Mouse (Mus musculus) C2C12 (cell line): ENCODE results near the gene Rcan1. TPM values are rescaled to one million over a fixed set of nuclear protein-coding genes. Genes with fewer than 3 reads are reported as not detected.
A peak's percentile ranks its signal among the peaks of the same experiment; 100 is the strongest.

Experiments
- H3K27me3 ChIP-seq: one replicate; pipeline ENCODE4 v1.6.1; 2011; ENCODE audit not compliant: control insufficient read depth, insufficient read depth, insufficient read length
- H3K36me3 ChIP-seq: one replicate; pipeline ENCODE4 v1.6.1; 2011; ENCODE audit not compliant: control insufficient read depth, insufficient read depth
- H3K4me3 ChIP-seq: one replicate; pipeline ENCODE4 v1.5.1; 2011; ENCODE audit warnings: mild to moderate bottlenecking, control low read depth; ENCODE audit not compliant: poor library complexity, insufficient read depth, severe bottlenecking
- H3K79me2 ChIP-seq: one replicate; pipeline ENCODE4 v1.6.1; 2011; ENCODE audit not compliant: control insufficient read depth, insufficient read depth
- H3K79me3 ChIP-seq: one replicate; pipeline ENCODE4 v1.6.1; 2011; ENCODE audit warnings: low read depth, control low read depth
- H3ac ChIP-seq: one replicate; pipeline ENCODE3; 2011; ENCODE audit warnings: low read depth; ENCODE audit not compliant: control insufficient read depth, insufficient read length
- CEBPB ChIP-seq: IDR thresholded peaks from one replicate; pipeline ENCODE4 v1.6.1; 2011; ENCODE audit warnings: low read depth, mild to moderate bottlenecking, control low read depth, moderate library complexity
- CTCF ChIP-seq: IDR thresholded peaks from one replicate; pipeline ENCODE4 v1.5.1; 2011; ENCODE audit not compliant: control insufficient read depth, insufficient read depth, insufficient read length
- FOSL1 ChIP-seq: IDR thresholded peaks from one replicate; pipeline ENCODE4 v1.8.0; 2011; ENCODE audit warnings: mild to moderate bottlenecking, low read length; ENCODE audit not compliant: poor library complexity, insufficient read depth, severe bottlenecking
- MAX ChIP-seq: IDR thresholded peaks from one replicate; pipeline ENCODE4 v1.6.1; 2011; ENCODE audit warnings: mild to moderate bottlenecking, control low read depth
- MYOD1 ChIP-seq: IDR thresholded peaks from one replicate; pipeline ENCODE4 v1.6.1; 2011; ENCODE audit warnings: low read depth; ENCODE audit not compliant: control insufficient read depth, insufficient read length
- MYOG ChIP-seq: IDR thresholded peaks from one replicate; pipeline ENCODE4 v1.6.1; 2011; ENCODE audit not compliant: control insufficient read depth, insufficient read length; ENCODE audit errors: extremely low read depth
- USF1 ChIP-seq: IDR thresholded peaks from one replicate; pipeline ENCODE4 v1.6.1; 2011; ENCODE audit warnings: low read depth, mild to moderate bottlenecking, control low read depth, moderate library complexity
- polyA plus RNA-seq: library from polyadenylated mRNA; unstranded; fragments of >200 nt; fragmentation: generic; extraction: Trizol; gene quantifications from one replicate; pipeline ENCODE4 v1.2.1, GENCODE M21; 2012; ENCODE audit warnings: missing spikeins

Gene Rcan1
- polyA plus RNA-seq, 1 experiment, result 17.4 TPM

- Histone ChIP-seq H3K4me3 (no peak overlapping the region), H3K79me3 (no peaks in the 10 kb centered on the region)
Measured at GRCm38 (mm10) chr16:92478561-92479150, 8.0 kb upstream of the Rcan1 start.

DNA sequence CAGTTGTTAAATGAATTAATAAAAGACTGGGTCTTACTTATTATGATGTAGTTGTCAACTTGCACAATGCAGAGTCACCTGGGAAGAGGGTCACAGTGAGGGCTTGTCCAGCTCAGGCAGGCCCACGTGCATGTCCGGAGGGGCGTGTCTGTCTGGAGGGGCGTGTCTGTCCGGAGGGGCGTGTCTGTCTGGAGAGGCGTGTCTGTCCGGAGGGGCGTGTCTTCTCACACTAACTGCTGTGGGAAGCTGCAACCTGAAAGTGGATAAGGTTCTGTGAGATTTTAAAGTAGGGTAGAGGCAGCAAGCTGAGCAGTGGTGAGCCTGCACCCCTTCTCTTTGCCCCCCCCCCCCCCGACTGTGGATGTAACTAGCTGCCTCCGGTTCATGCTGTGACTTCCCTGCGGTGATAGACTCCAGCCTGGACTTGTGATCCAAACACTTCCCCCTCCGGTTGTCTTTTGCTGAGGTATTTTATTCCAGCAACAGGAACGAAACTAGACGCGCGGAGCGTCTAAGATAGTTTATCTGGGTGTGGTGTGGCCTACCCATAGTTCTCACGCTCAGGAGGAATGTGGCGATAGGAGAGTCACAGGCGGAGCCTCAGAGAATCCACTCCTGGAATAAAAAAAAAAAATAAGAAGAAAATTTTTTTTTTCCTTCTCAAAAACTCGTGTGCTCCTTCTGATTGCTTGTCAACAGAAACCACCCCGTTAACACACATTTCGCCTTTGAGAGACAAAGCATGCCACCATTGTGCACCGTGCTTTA is 4.6 kb upstream of the Rcan1 start:
- peaks cover 12% of the 10 kb centered on the region for H3K27me3 ChIP-seq
- no peak overlapping the region for H3K4me3 ChIP-seq
- H3K79me3 ChIP-seq, result no peaks in the 10 kb centered on the region
- H3K79me2 ChIP-seq, result no peaks in the 10 kb centered on the region
- no peaks in the 10 kb centered on the region for H3K36me3 ChIP-seq
- TF ChIP-seq MAX (no peak), CEBPB (no peak), MYOG (no peak), MYOD1 (no peak), USF1 (no peak), FOSL1 (no peak), CTCF (no peak)
- no peak overlapping the region for H3ac ChIP-seq

More at GRCm38 (mm10) chr16:92478561-92479150, 8.0 kb upstream of the Rcan1 start:
- TF ChIP-seq CTCF (peak; percentile 6), MAX (no peak), MYOG (no peak)
- Histone ChIP-seq H3K27me3 (peaks cover 12% of the 10 kb centered on the region), H3K36me3 (no peaks in the 10 kb centered on the region), H3ac (no peak overlapping the region), H3K79me2 (no peaks in the 10 kb centered on the region)

GRCm38 (mm10) chr16:92472898-92473297 is 2.2 kb upstream of the Rcan1 start:
- no peaks in the 10 kb centered on the region for H3K79me3 ChIP-seq
- H3K79me2 ChIP-seq, result no peaks in the 10 kb centered on the region
- no peak overlapping the region for H3ac ChIP-seq
- H3K27me3 ChIP-seq, result peaks cover 7% of the 10 kb centered on the region
- no peak for TF ChIP-seq MAX
- no peak for TF ChIP-seq MYOG
- no peak for TF ChIP-seq FOSL1
- no peak for TF ChIP-seq CEBPB
- TF ChIP-seq MYOD1, result no peak
- TF ChIP-seq CTCF, result no peak
- no peak for TF ChIP-seq USF1
- H3K4me3 ChIP-seq, result no peak overlapping the region
- no peaks in the 10 kb centered on the region for H3K36me3 ChIP-seq

DNA sequence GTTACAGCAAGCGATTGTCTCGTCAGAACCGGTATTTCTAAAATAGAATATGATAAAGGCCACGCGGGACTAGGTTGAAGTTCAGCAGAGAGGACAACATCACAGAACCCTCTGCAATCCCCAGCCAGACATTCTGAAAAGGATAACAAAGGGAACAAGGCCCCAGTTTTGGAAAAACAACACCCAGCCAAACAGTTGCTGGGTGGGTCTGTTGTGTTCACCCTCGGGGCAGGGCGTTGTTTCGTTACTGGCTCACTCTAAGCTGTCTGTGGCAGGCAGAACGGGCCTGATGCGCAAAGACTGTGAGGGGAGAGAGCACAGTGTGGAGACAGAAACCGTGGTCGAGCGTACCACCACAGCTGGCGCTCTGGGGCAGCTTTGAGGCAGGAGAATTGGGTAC is 2.2 kb downstream of the Rcan1 start:
- H3K36me3 ChIP-seq, result no peaks in the 10 kb centered on the region
- H3K27me3 ChIP-seq, result no peaks in the 10 kb centered on the region
- TF ChIP-seq CEBPB (no peak), MAX (no peak), CTCF (no peak), MYOD1 (no peak)
- no peak overlapping the region for H3K4me3 ChIP-seq
- no peaks in the 10 kb centered on the region for H3K79me2 ChIP-seq
- H3K79me3 ChIP-seq, result no peaks in the 10 kb centered on the region
- H3ac ChIP-seq, result no peak overlapping the region

GRCm38 (mm10) chr16:92467041-92467440 is 3.6 kb downstream of the Rcan1 start:
- H3ac ChIP-seq, result no peak overlapping the region
- no peak for TF ChIP-seq CTCF
- no peak for TF ChIP-seq CEBPB
- H3K36me3 ChIP-seq, result no peaks in the 10 kb centered on the region

More at GRCm38 (mm10) chr16:92467041-92467440, 3.6 kb downstream of the Rcan1 start:
- Histone ChIP-seq H3K27me3 (no peaks in the 10 kb centered on the region), H3K4me3 (no peak overlapping the region), H3K79me2 (no peaks in the 10 kb centered on the region), H3K79me3 (no peaks in the 10 kb centered on the region)
